Mouse (Mus musculus) hindlimb bud, embryonic 11.5 days (tissue): ENCODE measurements around the gene 1700001C02Rik.

Source experiments
- DNase-seq: peaks from one replicate; pipeline ENCODE4 v3.0.0-alpha.2; 2012; ENCODE audit warnings: low read depth, low spot score; ENCODE audit errors: extremely low spot score

Gene 1700001C02Rik

GRCm38 (mm10) chr5:30493723-30494122, 27.9 kb downstream of the 1700001C02Rik start:
- no peak for DNase-seq

- no peak for DNase-seq
These were observed 28.8 kb downstream of the 1700001C02Rik start for GRCm38 (mm10) chr5:30494606-30495005.

- no peak for DNase-seq
These were observed 29.4 kb downstream of the 1700001C02Rik start for GRCm38 (mm10) chr5:30495288-30495687.

- DNase-seq: peak; percentile 39
These were observed 31.0 kb downstream of the 1700001C02Rik start for GRCm38 (mm10) chr5:30496821-30497220.

GRCm38 (mm10) chr5:30497299-30497698, 31.5 kb downstream of the 1700001C02Rik start:
- peak; percentile 89 for DNase-seq

GRCm38 (mm10) chr5:30513111-30513510, 47.3 kb downstream of the 1700001C02Rik start:
- no peak for DNase-seq

- DNase-seq: no peak
These were observed 50.5 kb downstream of the 1700001C02Rik start for GRCm38 (mm10) chr5:30516376-30516775.

GRCm38 (mm10) chr5:30518108-30518507, 52.3 kb downstream of the 1700001C02Rik start:
- no peak for DNase-seq

- DNase-seq: no peak
These were observed 52.7 kb downstream of the 1700001C02Rik start for GRCm38 (mm10) chr5:30518547-30518946.

GRCm38 (mm10) chr5:30519494-30519893, 53.6 kb downstream of the 1700001C02Rik start:
- no peak for DNase-seq

- no peak for DNase-seq
These were observed 54.4 kb downstream of the 1700001C02Rik start for GRCm38 (mm10) chr5:30520214-30520732.

GRCm38 (mm10) chr5:30522406-30522805, 56.6 kb downstream of the 1700001C02Rik start:
- DNase-seq: no peak

- DNase-seq: no peak
These were observed 57.3 kb downstream of the 1700001C02Rik start for GRCm38 (mm10) chr5:30523131-30523530.

GRCm38 (mm10) chr5:30524213-30524612, 58.4 kb downstream of the 1700001C02Rik start:
- no peak for DNase-seq

GRCm38 (mm10) chr5:30525920-30526836, 60.3 kb downstream of the 1700001C02Rik start:
- DNase-seq: no peak

- DNase-seq: no peak
These were observed 61.3 kb downstream of the 1700001C02Rik start for GRCm38 (mm10) chr5:30527129-30527528.

GRCm38 (mm10) chr5:30528906-30529305, 63.1 kb downstream of the 1700001C02Rik start:
- DNase-seq: no peak
